Mouse (Mus musculus) spleen, adult 2 months (tissue): ENCODE results near the gene Ncoa3. TPM values are rescaled to one million over a fixed set of nuclear protein-coding genes. Genes with fewer than 3 reads are reported as not detected.

Source experiments
- DNase-seq, 2 experiments: peaks; one replicate each; pipeline versions ENCODE4 v3.0.0 to v3.0.0-alpha.2; 2012 to 2021; ENCODE audit warnings: low spot score in 2 of 2, low read depth in 1 of 2
- H3K27ac ChIP-seq: fragments of 200-500 bp; 2 replicates; pipeline ENCODE4 v1.5.1; 2012; ENCODE audit warnings: low read length, inconsistent platforms; ENCODE audit not compliant: insufficient read depth
- H3K27me3 ChIP-seq: fragments of 200-500 bp; 2 replicates; pipeline ENCODE4 v1.6.1; 2012; ENCODE audit warnings: mild to moderate bottlenecking, moderate library complexity, low read length, inconsistent platforms; ENCODE audit not compliant: control insufficient read depth, insufficient read depth
- H3K36me3 ChIP-seq: fragments of 200-500 bp; 2 replicates; pipeline ENCODE4 v1.6.1; 2012; ENCODE audit warnings: mild to moderate bottlenecking, low read length, inconsistent platforms; ENCODE audit not compliant: control insufficient read depth, insufficient read depth
- H3K4me1 ChIP-seq: fragments of 200-500 bp; 2 replicates; pipeline ENCODE4 v1.6.1; 2011; ENCODE audit warnings: inconsistent platforms; ENCODE audit not compliant: control insufficient read depth, insufficient read depth, insufficient read length
- H3K4me3 ChIP-seq: fragments of 200-500 bp; 2 replicates; pipeline ENCODE4 v1.5.1; 2011; ENCODE audit warnings: mild to moderate bottlenecking, inconsistent platforms; ENCODE audit not compliant: insufficient read depth, insufficient read length; ENCODE audit errors: extremely low read depth
- CTCF ChIP-seq: fragments of 200-500 bp; IDR thresholded peaks from 2 replicates; pipeline ENCODE4 v1.5.1; 2011; ENCODE audit warnings: mild to moderate bottlenecking, inconsistent platforms; ENCODE audit not compliant: insufficient read depth, insufficient read length, insufficient replicate concordance; ENCODE audit errors: extremely low read depth
- POLR2A ChIP-seq: fragments of 200-500 bp; IDR thresholded peaks from 2 replicates; pipeline ENCODE4 v1.6.1; 2011; ENCODE audit warnings: low read depth, low read length, inconsistent platforms
- WGBS: fragments of 180-500 bp; shearing (Covaris S2); methylation state at CpG from one replicate; pipeline ENCODE4 v1.1.7; 2018; 5-methylcytosine and 5-hydroxymethylcytosine counted together
- polyA plus RNA-seq: library from polyadenylated mRNA; depleted of rRNA; stranded (reverse); fragments of >200 nt; gene quantifications from 2 replicates; pipeline ENCODE4 v1.2.3, GENCODE M21; 2012

The Ncoa3 gene
- polyA plus RNA-seq, 1 experiment = 48.4 TPM

- DNase-seq = no peak
- no peaks in the 10 kb centered on the region for H3K36me3 ChIP-seq
- peaks cover 36% of the 10 kb centered on the region for H3K4me1 ChIP-seq
- TF ChIP-seq POLR2A (no peak), CTCF (no peak)
- 0 out of 2 replicates have a peak overlapping the region, but pooled peaks have one; percentile 30 for H3K27ac ChIP-seq
- 40% methylated on average over 4 of the region's 4 CpGs for WGBS
- no peak overlapping the region for H3K4me3 ChIP-seq
- no peaks in the 10 kb centered on the region for H3K27me3 ChIP-seq
Observed at GRCm38 (mm10) chr2:166021073-166021610, 28.7 kb downstream of the Ncoa3 start.

GRCm38 (mm10) chr2:166021642-166022041, 29.2 kb downstream of the Ncoa3 start:
- H3K4me3 ChIP-seq = no peak overlapping the region
- DNase-seq = no peak
- H3K27me3 ChIP-seq = no peaks in the 10 kb centered on the region
- H3K27ac ChIP-seq = peak overlapping the region; percentile 59; the same call in 1 of the 2 replicates
- no peak for TF ChIP-seq POLR2A
- no peak for TF ChIP-seq CTCF
- 79% methylated on average over 3 of the region's 3 CpGs for WGBS
- H3K36me3 ChIP-seq = no peaks in the 10 kb centered on the region
- H3K4me1 ChIP-seq = peaks cover 36% of the 10 kb centered on the region

- DNase-seq = peak in 1 of 2 experiments; percentile 43
- Histone ChIP-seq H3K36me3 (no peaks in the 10 kb centered on the region), H3K27ac (no peak overlapping the region; the same call in 1 of the 2 replicates), H3K4me3 (no peak overlapping the region), H3K27me3 (no peaks in the 10 kb centered on the region), H3K4me1 (peaks cover 36% of the 10 kb centered on the region)
- 11% methylated on average over 8 of the region's 8 CpGs for WGBS
- TF ChIP-seq CTCF (no peak), POLR2A (no peak)
Observed at GRCm38 (mm10) chr2:166022327-166022726, 29.9 kb downstream of the Ncoa3 start.

- DNase-seq = no peak
- no peak for TF ChIP-seq POLR2A
- no peak for TF ChIP-seq CTCF
- no peak overlapping the region for H3K4me3 ChIP-seq
- no peak overlapping the region for H3K27ac ChIP-seq
- H3K4me1 ChIP-seq = peaks cover 31% of the 10 kb centered on the region
- no peaks in the 10 kb centered on the region for H3K27me3 ChIP-seq
- 73% methylated on average over 3 of the region's 3 CpGs for WGBS
- no peaks in the 10 kb centered on the region for H3K36me3 ChIP-seq
Observed at GRCm38 (mm10) chr2:166024079-166024478, 31.6 kb downstream of the Ncoa3 start.

GRCm38 (mm10) chr2:166024621-166025020, 32.2 kb downstream of the Ncoa3 start:
- WGBS = 84% methylated on average over 4 of the region's 4 CpGs
- DNase-seq = no peak

GRCm38 (mm10) chr2:166025943-166026342, 33.5 kb downstream of the Ncoa3 start:
- no peak for TF ChIP-seq POLR2A
- TF ChIP-seq CTCF = no peak
- Histone ChIP-seq H3K4me1 (peaks cover 32% of the 10 kb centered on the region), H3K4me3 (no peak overlapping the region), H3K27ac (no peak overlapping the region), H3K36me3 (no peaks in the 10 kb centered on the region), H3K27me3 (no peaks in the 10 kb centered on the region)
- 75% methylated on average over 5 of the region's 5 CpGs for WGBS
- no peak for DNase-seq

More at GRCm38 (mm10) chr2:166024621-166025020, 32.2 kb downstream of the Ncoa3 start:
- H3K4me3 ChIP-seq = no peak overlapping the region
- H3K27ac ChIP-seq = no peak overlapping the region
- H3K27me3 ChIP-seq = no peaks in the 10 kb centered on the region
- H3K4me1 ChIP-seq = peaks cover 31% of the 10 kb centered on the region
- no peak for TF ChIP-seq CTCF
- TF ChIP-seq POLR2A = no peak
- no peaks in the 10 kb centered on the region for H3K36me3 ChIP-seq

GRCm38 (mm10) chr2:166027834-166028233, 35.4 kb downstream of the Ncoa3 start:
- Histone ChIP-seq H3K4me1 (peaks cover 30% of the 10 kb centered on the region), H3K27ac (no peak overlapping the region), H3K36me3 (no peaks in the 10 kb centered on the region), H3K4me3 (no peak overlapping the region), H3K27me3 (no peaks in the 10 kb centered on the region)
- DNase-seq = no peak
- no peak for TF ChIP-seq POLR2A
- TF ChIP-seq CTCF = no peak
- 91% methylated on average over 3 of the region's 3 CpGs for WGBS
